Mouse (Mus musculus): ENCODE results near the gene Ch25h. TPM values are rescaled to one million over a fixed set of nuclear protein-coding genes. Genes with fewer than 3 reads are reported as not detected.

Gene Ch25h
- polyA plus RNA-seq, 1 experiment from 2014 or later = 3.7 TPM

Other genes starting within 250 kb of the Ch25h start
- gene Acta2, start 219.6 kb downstream of the Ch25h start, polyA plus RNA-seq (2014; fragmentation: Nextera tagmentation; extraction: Ambion mirVana) = 1,416 and 1,586 TPM in 2 replicates
- 1.6 and 2.1 TPM in 2 replicates for gene Fas, start 184.5 kb downstream of the Ch25h start, polyA plus RNA-seq (2014; fragmentation: Nextera tagmentation; extraction: Ambion mirVana)
- gene Lipa, start 52.3 kb upstream of the Ch25h start, polyA plus RNA-seq (2014; fragmentation: Nextera tagmentation; extraction: Ambion mirVana) = 36.2 and 41.2 TPM in 2 replicates
- 5.6 and 6.4 TPM in 2 replicates for gene Ifit2, start 75.5 kb upstream of the Ch25h start, polyA plus RNA-seq (2014; fragmentation: Nextera tagmentation; extraction: Ambion mirVana)
- 0.19 and 0.24 TPM in 2 replicates for gene Ifit3, start 108.4 kb upstream of the Ch25h start, polyA plus RNA-seq (2014; fragmentation: Nextera tagmentation; extraction: Ambion mirVana)
- gene Ifit1bl1, start 126.8 kb upstream of the Ch25h start, polyA plus RNA-seq (2014; fragmentation: Nextera tagmentation; extraction: Ambion mirVana) = 1.1 and 1.5 TPM in 2 replicates
- gene Ifit3b, start 132.8 kb upstream of the Ch25h start, polyA plus RNA-seq (2014; fragmentation: Nextera tagmentation; extraction: Ambion mirVana) = 0.14 and 0.44 TPM in 2 replicates
- gene Ifit1bl2, start 165.6 kb upstream of the Ch25h start, polyA plus RNA-seq (2014; fragmentation: Nextera tagmentation; extraction: Ambion mirVana) = 0.73 and 1.0 TPM in 2 replicates
- 0.11 and 0.44 TPM in 2 replicates for gene Ifit1, start 165.7 kb upstream of the Ch25h start, polyA plus RNA-seq (2014; fragmentation: Nextera tagmentation; extraction: Ambion mirVana)

All from heart, embryonic 11.5 days (tissue).